Mouse (Mus musculus) kidney, embryonic 16.5 days (tissue): Measurements from ENCODE around the gene B3gnt7. TPM values are rescaled to one million over a fixed set of nuclear protein-coding genes. Genes with fewer than 3 reads are reported as not detected.
"Not testable (repeated sequence)": the region's sequence is repeated elsewhere in the genome, so short reads cannot be mapped to it uniquely, and the experiment has no call there.

Experiments
- ATAC-seq: fragments of 200-750 bp; cut with Nextera tagmentation; 2 replicates; pipeline ENCODE4 v1.8.0; 2017; ENCODE audit warnings: moderate TSS enrichment; ENCODE audit not compliant: low FRiP score, low TSS enrichment
- H3K27ac ChIP-seq: fragments of 300-500 bp; sonication (generic); 2 replicates; pipeline ENCODE4 v1.5.1; 2014; ENCODE audit warnings: low read length
- H3K27me3 ChIP-seq: fragments of 300-500 bp; sonication (generic); 2 replicates; pipeline ENCODE4 v1.6.1; 2014; ENCODE audit warnings: low read length, control low read depth, mixed read lengths; ENCODE audit not compliant: insufficient read depth
- H3K36me3 ChIP-seq: fragments of 300-500 bp; sonication (generic); 2 replicates; pipeline ENCODE4 v1.6.1; 2014; ENCODE audit warnings: low read length, control low read depth, mixed read lengths; ENCODE audit not compliant: insufficient read depth
- H3K4me1 ChIP-seq: fragments of 300-500 bp; sonication (generic); 2 replicates; pipeline ENCODE4 v1.6.1; 2014; ENCODE audit warnings: low read length, control low read depth, mixed read lengths; ENCODE audit not compliant: insufficient read depth
- H3K4me2 ChIP-seq: fragments of 300-500 bp; sonication (generic); replicated peaks from 2 replicates; pipeline ENCODE4 v1.6.1; 2014; ENCODE audit warnings: low read depth, low read length
- H3K4me3 ChIP-seq: fragments of 300-500 bp; sonication (generic); 2 replicates; pipeline ENCODE4 v1.5.1; 2014; ENCODE audit warnings: mild to moderate bottlenecking, low read length
- H3K9ac ChIP-seq: fragments of 300-500 bp; sonication (generic); replicated peaks from 2 replicates; pipeline ENCODE4 v1.6.1; 2014; ENCODE audit warnings: low read length
- H3K9me3 ChIP-seq: fragments of 300-500 bp; sonication (generic); 2 replicates; pipeline ENCODE4 v1.6.1; 2016; ENCODE audit warnings: low read length, control low read depth
- WGBS: fragments of 180-500 bp; shearing (Covaris S2); extraction: QIAGEN DNeasy Blood & Tissue Kit; methylation state at CpG from one replicate; pipeline ENCODE4 v1.1.7; 2014; 5-methylcytosine and 5-hydroxymethylcytosine counted together
- polyA plus RNA-seq: library from polyadenylated mRNA; unstranded; fragments of >200 nt; fragmentation: Nextera tagmentation; extraction: Ambion mirVana; gene quantifications from 2 replicates; pipeline ENCODE4 v1.2.1, GENCODE M21; 2015

The B3gnt7 gene
- polyA plus RNA-seq, 1 experiment from 2014 or later = 10.5 TPM

- not testable (repeated sequence) for H3K36me3 ChIP-seq, H3K9me3 ChIP-seq, H3K4me2 ChIP-seq, H3K27ac ChIP-seq, H3K4me1 ChIP-seq, H3K27me3 ChIP-seq, ATAC-seq, H3K4me3 ChIP-seq, H3K9ac ChIP-seq
- WGBS = 100% methylated on average over 1 of the region's 2 CpGs
Observed at GRCm38 (mm10) chr1:86341096-86341495, 38.5 kb downstream of the B3gnt7 start.

GRCm38 (mm10) chr1:86342371-86342770 lies 39.7 kb downstream of the B3gnt7 start:
- H3K4me2 ChIP-seq = no peak overlapping the region
- H3K4me1 ChIP-seq = no peaks in the 10 kb centered on the region
- H3K4me3 ChIP-seq = no peak overlapping the region
- H3K27ac ChIP-seq = no peak overlapping the region
- ATAC-seq = no peak
- peaks cover 11% of the 10 kb centered on the region for H3K36me3 ChIP-seq
- WGBS = 93% methylated on average over 2 of the region's 2 CpGs
- no peaks in the 10 kb centered on the region for H3K27me3 ChIP-seq
- no peaks in the 10 kb centered on the region for H3K9me3 ChIP-seq
- no peak overlapping the region for H3K9ac ChIP-seq

DNA sequence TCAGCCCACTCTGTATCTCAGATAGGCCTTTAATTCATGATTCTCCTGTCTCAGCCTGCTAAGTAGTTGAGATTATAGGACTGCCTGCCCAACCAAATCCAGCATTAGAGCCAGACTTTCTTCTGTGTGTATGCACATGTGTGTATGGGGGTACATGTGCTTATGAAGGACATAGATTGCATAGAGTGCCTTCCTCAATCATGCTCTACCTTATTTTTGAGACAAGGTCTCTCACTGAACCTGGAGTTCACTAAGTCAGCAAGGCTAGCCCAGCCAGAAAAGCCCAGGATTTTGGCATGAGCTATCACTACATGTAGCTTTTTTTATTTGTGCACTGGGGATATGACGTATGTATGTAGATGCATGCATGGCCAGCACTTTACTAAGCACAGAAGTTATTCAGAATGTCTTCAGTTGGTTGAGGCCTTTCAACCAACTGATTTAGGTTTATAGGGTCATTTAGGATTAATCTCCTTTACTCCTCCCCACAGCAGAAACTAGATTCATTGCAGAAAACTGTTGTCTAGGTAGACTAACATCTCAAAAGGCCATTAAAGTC lies 40.5 kb downstream of the B3gnt7 start:
- peaks cover 11% of the 10 kb centered on the region for H3K36me3 ChIP-seq
- H3K27me3 ChIP-seq = no peaks in the 10 kb centered on the region
- H3K4me1 ChIP-seq = no peaks in the 10 kb centered on the region
- ATAC-seq = no peak
- H3K4me2 ChIP-seq = no peak overlapping the region
- no peaks in the 10 kb centered on the region for H3K9me3 ChIP-seq
- no peak overlapping the region for H3K4me3 ChIP-seq
- WGBS = 94% methylated on average over 1 of the region's 1 CpGs
- no peak overlapping the region for H3K9ac ChIP-seq
- no peak overlapping the region for H3K27ac ChIP-seq

GRCm38 (mm10) chr1:86343969-86344861 lies 41.6 kb downstream of the B3gnt7 start:
- Histone ChIP-seq H3K4me3 (no peak overlapping the region), H3K27me3 (no peaks in the 10 kb centered on the region), H3K4me2 (no peak overlapping the region), H3K27ac (no peak overlapping the region), H3K9ac (no peak overlapping the region), H3K9me3 (no peaks in the 10 kb centered on the region), H3K4me1 (0 out of 2 replicates have a peak, but pooled peaks cover under 1% of the 10 kb centered on the region), H3K36me3 (peaks cover 22% of the 10 kb centered on the region)
- no peak for ATAC-seq
- 69% methylated on average over 4 of the region's 4 CpGs for WGBS

DNA sequence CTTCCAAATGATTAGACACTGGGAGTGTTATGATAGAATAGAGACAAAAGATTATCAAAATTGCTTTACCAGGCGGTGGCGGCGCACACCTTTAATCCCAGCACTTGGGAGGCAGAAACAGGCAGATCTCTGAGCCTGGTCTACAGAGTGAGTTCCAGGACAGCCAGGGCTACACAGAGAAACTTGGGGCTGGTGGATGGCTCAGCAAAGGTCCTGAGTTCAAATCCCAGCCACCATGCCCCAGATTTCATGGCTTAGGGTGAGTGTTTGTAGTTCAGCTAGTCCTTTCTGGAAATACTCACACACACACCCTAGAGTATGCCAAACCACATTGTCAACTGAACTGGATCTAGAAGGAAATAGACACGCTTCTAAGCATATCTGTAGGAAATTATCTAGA lies 42.4 kb downstream of the B3gnt7 start:
- H3K9me3 ChIP-seq = no peaks in the 10 kb centered on the region
- WGBS = 93% methylated on average over 4 of the region's 4 CpGs
- H3K9ac ChIP-seq = no peak overlapping the region
- ATAC-seq = no peak
- H3K4me3 ChIP-seq = no peak overlapping the region
- H3K4me1 ChIP-seq = 0 out of 2 replicates have a peak, but pooled peaks cover 3% of the 10 kb centered on the region
- no peak overlapping the region for H3K4me2 ChIP-seq
- no peak overlapping the region for H3K27ac ChIP-seq
- no peaks in the 10 kb centered on the region for H3K27me3 ChIP-seq
- peaks cover 30% of the 10 kb centered on the region for H3K36me3 ChIP-seq

DNA sequence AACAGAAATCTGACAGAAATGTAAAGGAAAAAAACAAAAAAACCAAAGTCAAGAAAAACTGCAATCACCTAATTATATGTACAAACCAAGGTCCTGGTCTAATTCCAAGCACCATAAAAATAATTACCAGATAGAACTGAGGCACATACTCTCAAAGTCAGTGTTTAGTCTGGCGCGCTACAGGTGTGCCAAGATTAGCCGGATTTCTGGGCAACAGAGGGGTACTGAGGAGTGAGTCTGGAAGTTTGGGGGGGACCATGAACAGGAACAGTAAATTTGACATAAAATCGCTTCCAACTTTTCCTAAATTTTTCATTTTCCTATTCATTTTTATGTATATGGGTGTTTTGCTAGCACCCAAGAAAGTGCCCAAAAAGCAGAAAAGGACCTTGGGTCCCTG lies 43.3 kb downstream of the B3gnt7 start:
- no peak for ATAC-seq
- H3K9ac ChIP-seq = no peak overlapping the region
- H3K27me3 ChIP-seq = no peaks in the 10 kb centered on the region
- 0 out of 2 replicates have a peak, but pooled peaks cover 3% of the 10 kb centered on the region for H3K4me1 ChIP-seq
- H3K4me2 ChIP-seq = no peak overlapping the region
- 94% methylated on average over 4 of the region's 4 CpGs for WGBS
- H3K4me3 ChIP-seq = no peak overlapping the region
- H3K9me3 ChIP-seq = no peaks in the 10 kb centered on the region
- H3K36me3 ChIP-seq = peaks cover 39% of the 10 kb centered on the region
- H3K27ac ChIP-seq = no peak overlapping the region

DNA sequence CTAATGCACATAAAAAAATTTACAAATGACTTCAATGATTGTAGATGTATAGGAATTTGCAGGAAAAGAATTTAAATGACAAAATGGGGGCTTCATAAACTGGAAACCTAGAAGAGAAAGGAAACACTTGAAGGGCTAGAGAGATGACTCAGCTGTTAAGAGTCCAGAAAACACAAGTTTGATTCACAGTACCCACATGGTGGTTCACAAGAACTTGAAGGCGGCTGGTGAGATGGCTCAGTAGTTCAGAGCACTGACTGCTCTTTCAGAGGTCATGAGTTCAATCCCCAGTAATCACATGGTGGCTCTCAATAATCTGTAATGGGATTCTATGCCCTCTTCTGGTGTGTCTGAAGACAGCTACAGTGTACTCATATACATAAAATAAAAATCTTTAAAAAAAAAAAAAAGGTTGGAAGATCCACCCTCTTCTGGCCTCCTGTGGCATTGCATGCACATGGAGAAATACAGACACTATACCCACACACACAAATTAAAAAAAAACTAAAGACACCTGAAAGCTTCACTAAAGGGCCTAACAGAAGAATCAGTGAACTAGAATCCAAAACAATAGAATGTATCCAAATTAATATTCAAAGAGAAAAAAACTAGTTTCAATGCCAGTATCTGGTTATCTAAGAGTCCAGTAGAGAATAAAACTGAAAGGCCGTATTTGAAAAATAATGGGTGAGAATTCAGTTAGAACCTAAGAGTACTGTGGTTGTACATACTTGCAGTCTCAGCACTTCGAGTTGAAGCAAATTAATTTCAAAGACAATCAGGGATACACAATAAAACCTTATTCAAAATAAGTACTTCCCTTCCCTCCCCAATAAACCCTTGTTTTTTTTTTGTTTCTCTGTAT lies 44.5 kb downstream of the B3gnt7 start:
- Histone ChIP-seq H3K4me1 (0 out of 2 replicates have a peak, but pooled peaks cover 3% of the 10 kb centered on the region), H3K9ac (no peak overlapping the region), H3K27ac (no peak overlapping the region), H3K4me3 (no peak overlapping the region), H3K9me3 (no peaks in the 10 kb centered on the region), H3K27me3 (no peaks in the 10 kb centered on the region), H3K4me2 (no peak overlapping the region), H3K36me3 (peaks cover 50% of the 10 kb centered on the region)
- WGBS = 89% methylated on average over 3 of the region's 3 CpGs
- ATAC-seq = no peak

- Histone ChIP-seq H3K4me2 (no peak overlapping the region), H3K4me1 (0 out of 2 replicates have a peak, but pooled peaks cover 3% of the 10 kb centered on the region), H3K36me3 (peaks cover 53% of the 10 kb centered on the region), H3K9ac (no peak overlapping the region), H3K27me3 (no peaks in the 10 kb centered on the region), H3K9me3 (no peaks in the 10 kb centered on the region), H3K4me3 (no peak overlapping the region), H3K27ac (no peak overlapping the region)
- no peak for ATAC-seq
- 53% methylated on average over 1 of the region's 1 CpGs for WGBS
Observed at GRCm38 (mm10) chr1:86347716-86348045, 45.0 kb downstream of the B3gnt7 start.

- H3K27me3 ChIP-seq = no peaks in the 10 kb centered on the region
- H3K4me2 ChIP-seq = no peak overlapping the region
- no peak for ATAC-seq
- no peak overlapping the region for H3K9ac ChIP-seq
- H3K4me1 ChIP-seq = 0 out of 2 replicates have a peak, but pooled peaks cover 3% of the 10 kb centered on the region
- no peak overlapping the region for H3K27ac ChIP-seq
- no peaks in the 10 kb centered on the region for H3K9me3 ChIP-seq
- 78% methylated on average over 1 of the region's 1 CpGs for WGBS
- H3K4me3 ChIP-seq = no peak overlapping the region
- peaks cover 55% of the 10 kb centered on the region for H3K36me3 ChIP-seq
Observed at GRCm38 (mm10) chr1:86348083-86348482, 45.5 kb downstream of the B3gnt7 start.
